Mouse (Mus musculus) kidney, embryonic 15.5 days (tissue): ENCODE results near the gene Slc10a1. TPM values are rescaled to one million over a fixed set of nuclear protein-coding genes. Genes with fewer than 3 reads are reported as not detected.

Experiments
- ATAC-seq: fragments of 200-750 bp; cut with Nextera tagmentation; replicated peaks from 2 replicates; pipeline ENCODE4 v1.8.0; 2017; ENCODE audit warnings: moderate TSS enrichment; ENCODE audit not compliant: low FRiP score
- H3K27ac ChIP-seq: fragments of 300-500 bp; sonication (generic); 2 replicates; pipeline ENCODE4 v1.5.1; 2015; ENCODE audit warnings: mild to moderate bottlenecking, inconsistent platforms
- H3K27me3 ChIP-seq: fragments of 300-500 bp; sonication (generic); 2 replicates; pipeline ENCODE4 v1.6.1; 2015; ENCODE audit warnings: inconsistent platforms
- H3K36me3 ChIP-seq: fragments of 300-500 bp; sonication (generic); 2 replicates; pipeline ENCODE4 v1.6.1; 2015; ENCODE audit warnings: inconsistent platforms
- H3K4me1 ChIP-seq: fragments of 300-500 bp; sonication (generic); 2 replicates; pipeline ENCODE4 v1.6.1; 2015; ENCODE audit warnings: inconsistent platforms
- H3K4me2 ChIP-seq: fragments of 300-500 bp; sonication (generic); 2 replicates; pipeline ENCODE4 v1.6.1; 2015; ENCODE audit warnings: moderate library complexity, mild to moderate bottlenecking, inconsistent platforms
- H3K4me3 ChIP-seq: fragments of 300-500 bp; sonication (generic); replicated peaks from 2 replicates; pipeline ENCODE4 v1.5.1; 2015; ENCODE audit warnings: mild to moderate bottlenecking, inconsistent platforms
- H3K9ac ChIP-seq: fragments of 300-500 bp; sonication (generic); 2 replicates; pipeline ENCODE4 v1.6.1; 2015; ENCODE audit warnings: mild to moderate bottlenecking, inconsistent platforms
- H3K9me3 ChIP-seq: fragments of 300-500 bp; sonication (generic); replicated peaks from 2 replicates; pipeline ENCODE4 v1.6.1; 2016; ENCODE audit warnings: inconsistent platforms
- WGBS: fragments of 180-500 bp; shearing (Covaris S2); methylation state at CpG from one replicate; pipeline ENCODE4 v1.1.7; 2015; ENCODE audit warnings: mixed read lengths; 5-methylcytosine and 5-hydroxymethylcytosine counted together
- polyA plus RNA-seq: library from polyadenylated mRNA; unstranded; fragments of >200 nt; fragmentation: Nextera tagmentation; extraction: Ambion mirVana; gene quantifications from 2 replicates; pipeline ENCODE4 v1.2.1, GENCODE M21; 2015

The Slc10a1 gene
- polyA plus RNA-seq, 1 experiment from 2014 or later = 0.96 TPM

DNA sequence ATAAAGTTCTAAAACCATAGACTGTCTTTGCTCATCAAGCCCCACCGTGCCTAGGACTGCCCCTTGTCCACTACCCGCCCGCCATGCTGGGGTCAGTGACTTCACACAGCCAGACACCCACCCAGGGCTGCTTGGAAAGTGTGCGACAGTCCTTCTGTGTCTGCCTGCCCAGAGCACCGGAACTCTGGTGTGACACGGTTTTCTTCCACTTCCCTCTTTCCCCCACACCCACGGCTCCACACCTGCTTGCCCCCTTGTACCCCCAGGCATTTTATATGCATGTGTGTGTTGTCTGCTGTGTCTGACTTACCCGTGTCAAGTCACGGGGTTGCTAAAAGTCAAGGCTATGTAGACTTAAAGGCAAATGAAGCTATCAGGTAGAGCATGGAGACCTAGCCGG is 23.3 kb upstream of the Slc10a1 start:
- WGBS = 81% methylated on average over 10 of the region's 10 CpGs
- no peak overlapping the region for H3K9ac ChIP-seq
- H3K36me3 ChIP-seq = no peaks in the 10 kb centered on the region
- H3K4me2 ChIP-seq = no peak overlapping the region
- no peaks in the 10 kb centered on the region for H3K9me3 ChIP-seq
- no peaks in the 10 kb centered on the region for H3K4me1 ChIP-seq
- peaks cover 29% of the 10 kb centered on the region for H3K27me3 ChIP-seq
- no peak overlapping the region for H3K27ac ChIP-seq
- no peak for ATAC-seq
- no peak overlapping the region for H3K4me3 ChIP-seq

DNA sequence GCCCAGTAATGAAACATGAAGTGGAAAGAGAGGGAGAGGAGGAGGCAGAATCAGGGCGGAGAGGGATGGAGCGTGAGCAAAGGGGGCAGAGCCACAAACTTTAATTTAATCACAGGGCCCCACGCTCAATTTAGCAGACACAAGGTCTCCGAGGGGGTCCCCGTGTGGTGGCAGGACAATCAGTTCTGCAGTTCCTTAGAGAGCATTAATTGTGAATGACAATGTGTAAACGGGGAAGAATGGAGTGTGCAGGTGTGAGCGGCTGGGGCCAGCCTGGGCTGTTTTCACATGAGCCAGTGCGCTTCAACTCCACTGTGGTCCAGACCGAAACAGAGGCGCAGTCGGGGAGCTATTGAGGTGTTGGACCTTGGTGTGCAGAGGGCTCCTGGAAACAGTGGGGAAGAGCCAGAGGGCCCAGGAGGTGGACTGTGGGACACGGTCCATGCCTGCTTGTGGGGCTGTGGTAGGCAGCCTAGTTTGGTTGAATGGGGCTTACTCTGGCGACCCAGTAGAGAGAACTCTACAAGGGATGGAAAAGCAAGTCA is 22.5 kb upstream of the Slc10a1 start:
- Histone ChIP-seq H3K4me1 (no peaks in the 10 kb centered on the region), H3K9me3 (no peaks in the 10 kb centered on the region), H3K9ac (no peak overlapping the region), H3K4me3 (no peak overlapping the region), H3K27me3 (peaks cover 27% of the 10 kb centered on the region), H3K36me3 (no peaks in the 10 kb centered on the region), H3K27ac (no peak overlapping the region), H3K4me2 (no peak overlapping the region)
- 81% methylated on average over 13 of the region's 13 CpGs for WGBS
- ATAC-seq = no peak

DNA sequence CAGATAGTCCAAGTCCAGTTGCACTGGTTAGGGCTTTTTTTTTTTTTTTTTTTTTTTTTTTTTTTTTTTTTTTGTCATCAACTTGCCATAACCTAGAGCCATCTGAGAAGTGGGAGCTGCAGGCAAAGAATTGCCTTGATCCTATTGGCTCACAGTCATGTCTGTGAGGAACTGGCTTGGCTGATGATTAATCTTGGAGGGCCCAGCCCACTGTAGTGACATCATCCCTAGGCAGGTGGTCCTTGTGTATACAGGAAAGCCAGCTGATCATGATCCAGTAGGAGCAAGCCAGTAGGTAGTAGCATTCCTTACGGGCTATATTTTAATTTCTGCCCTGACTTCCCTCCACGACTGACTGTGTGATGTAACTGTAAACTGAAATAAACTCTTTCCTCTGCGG is 19.8 kb upstream of the Slc10a1 start:
- ATAC-seq = no peak
- Histone ChIP-seq H3K27me3 (peaks cover 32% of the 10 kb centered on the region), H3K9me3 (no peaks in the 10 kb centered on the region), H3K36me3 (no peaks in the 10 kb centered on the region), H3K9ac (no peak overlapping the region), H3K4me3 (no peak overlapping the region), H3K27ac (no peak overlapping the region), H3K4me1 (no peaks in the 10 kb centered on the region), H3K4me2 (no peak overlapping the region)
- 89% methylated on average over 3 of the region's 3 CpGs for WGBS

DNA sequence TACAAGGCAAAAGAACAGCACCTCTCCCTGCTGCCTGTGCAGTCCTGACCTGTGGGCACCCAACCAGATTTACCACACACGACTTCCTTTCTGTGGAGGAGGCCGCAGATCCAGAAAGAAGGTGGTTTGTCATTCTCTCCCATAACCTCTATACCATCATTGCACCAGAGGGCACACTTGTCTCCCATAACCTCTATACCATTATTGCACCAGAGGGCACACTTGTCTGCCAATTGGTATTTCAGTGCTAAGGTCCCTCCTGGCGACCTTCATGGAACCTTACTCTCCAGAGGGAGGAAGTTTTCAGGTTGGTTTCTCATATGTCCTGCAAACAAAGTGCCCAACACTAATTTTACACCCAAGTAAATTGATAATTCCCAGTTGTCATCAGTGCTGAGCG is 18.1 kb upstream of the Slc10a1 start:
- no peak overlapping the region for H3K4me3 ChIP-seq
- H3K36me3 ChIP-seq = no peaks in the 10 kb centered on the region
- H3K4me2 ChIP-seq = no peak overlapping the region
- no peak for ATAC-seq
- peaks cover 29% of the 10 kb centered on the region for H3K27me3 ChIP-seq
- 79% methylated on average over 4 of the region's 4 CpGs for WGBS
- H3K27ac ChIP-seq = no peak overlapping the region
- H3K9me3 ChIP-seq = no peaks in the 10 kb centered on the region
- H3K9ac ChIP-seq = no peak overlapping the region
- H3K4me1 ChIP-seq = no peaks in the 10 kb centered on the region

DNA sequence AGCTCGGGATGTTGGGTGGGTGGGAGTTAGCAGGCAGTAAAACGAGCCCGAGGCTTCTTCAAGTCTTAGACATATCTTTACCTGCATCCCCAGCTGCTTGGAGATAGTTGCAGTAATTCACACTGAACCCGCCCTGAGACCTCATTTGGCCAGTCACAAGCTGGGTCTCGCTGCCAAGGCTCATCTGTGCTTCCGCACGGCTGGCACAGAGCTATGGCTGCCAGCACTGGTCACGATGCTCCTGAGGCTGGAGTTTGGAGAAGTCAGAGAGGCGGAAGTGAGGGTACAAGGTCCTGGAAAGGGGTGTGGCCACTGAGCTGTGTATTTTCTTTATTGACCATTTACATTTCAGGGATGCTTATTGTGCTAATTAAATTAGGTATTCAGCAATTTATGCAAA is 15.2 kb upstream of the Slc10a1 start:
- H3K4me2 ChIP-seq = no peak overlapping the region
- no peak overlapping the region for H3K27ac ChIP-seq
- peaks cover 23% of the 10 kb centered on the region for H3K27me3 ChIP-seq
- WGBS = 64% methylated on average over 9 of the region's 9 CpGs
- H3K4me3 ChIP-seq = no peak overlapping the region
- H3K9ac ChIP-seq = no peak overlapping the region
- ATAC-seq = no peak
- no peaks in the 10 kb centered on the region for H3K36me3 ChIP-seq
- H3K4me1 ChIP-seq = no peaks in the 10 kb centered on the region
- H3K9me3 ChIP-seq = no peaks in the 10 kb centered on the region

DNA sequence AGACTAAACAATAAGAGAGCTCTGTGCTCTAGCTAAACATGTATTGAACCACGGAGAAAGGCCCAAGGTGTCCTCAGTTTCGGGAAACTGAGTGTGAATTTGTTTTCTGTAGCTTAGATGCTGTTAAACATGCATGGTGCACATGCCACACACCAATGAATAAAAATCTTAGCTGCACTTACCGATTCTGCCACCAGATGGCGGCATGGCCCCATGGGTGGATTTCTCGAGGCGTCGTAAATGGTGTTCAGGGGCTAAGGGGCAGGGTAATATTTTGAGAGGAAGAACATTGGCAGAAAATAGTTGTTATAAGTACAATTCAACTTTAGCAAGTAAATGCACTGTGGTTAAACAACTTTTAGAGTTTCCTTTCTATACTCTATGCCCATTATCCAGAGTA is 13.8 kb upstream of the Slc10a1 start:
- WGBS = 3% methylated on average over 7 of the region's 7 CpGs
- H3K36me3 ChIP-seq = no peaks in the 10 kb centered on the region
- no peak overlapping the region for H3K27ac ChIP-seq
- H3K27me3 ChIP-seq = peaks cover 23% of the 10 kb centered on the region
- H3K4me1 ChIP-seq = no peaks in the 10 kb centered on the region
- H3K4me2 ChIP-seq = no peak overlapping the region
- no peaks in the 10 kb centered on the region for H3K9me3 ChIP-seq
- H3K4me3 ChIP-seq = no peak overlapping the region
- H3K9ac ChIP-seq = no peak overlapping the region
- ATAC-seq = no peak

DNA sequence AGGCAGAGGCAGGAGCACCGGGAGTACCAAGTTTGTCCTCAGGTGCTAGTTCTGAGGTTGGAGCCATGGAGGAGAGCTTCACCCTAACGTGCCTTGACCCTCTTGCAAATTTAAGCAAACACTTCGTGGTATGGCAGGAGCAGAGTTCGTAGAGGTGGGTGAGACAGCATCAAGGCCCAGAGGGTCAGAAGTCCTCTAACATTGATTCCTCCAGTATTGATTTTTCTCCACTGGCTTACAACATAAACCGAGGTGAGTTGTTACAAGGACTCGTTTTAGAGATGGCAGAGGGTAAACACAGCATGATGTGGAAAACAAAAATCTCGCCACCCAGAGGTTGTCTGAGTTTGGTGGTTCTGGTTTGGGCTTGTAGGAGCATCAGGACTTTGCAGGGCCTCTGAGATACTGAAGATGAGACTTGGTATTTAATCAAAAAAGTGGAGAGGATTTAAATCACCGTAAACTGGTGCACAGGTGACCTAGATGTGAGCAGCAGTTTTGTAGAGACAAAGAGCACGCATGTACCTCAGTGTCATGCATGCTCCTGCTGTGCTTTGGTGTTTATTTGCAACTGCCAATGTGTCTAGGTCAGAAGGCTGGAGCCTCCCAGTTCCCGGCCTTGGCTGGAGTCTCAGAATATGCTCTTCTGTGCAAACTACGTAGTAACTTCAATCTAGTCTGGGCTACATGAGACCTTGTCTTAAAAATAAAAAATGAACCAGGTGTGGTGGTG is 7.6 kb upstream of the Slc10a1 start:
- Histone ChIP-seq H3K9ac (no peak overlapping the region), H3K27ac (no peak overlapping the region), H3K9me3 (no peaks in the 10 kb centered on the region), H3K4me2 (no peak overlapping the region), H3K27me3 (no peaks in the 10 kb centered on the region), H3K36me3 (no peaks in the 10 kb centered on the region), H3K4me3 (no peak overlapping the region), H3K4me1 (no peaks in the 10 kb centered on the region)
- ATAC-seq = no peak
- 84% methylated on average over 11 of the region's 11 CpGs for WGBS

DNA sequence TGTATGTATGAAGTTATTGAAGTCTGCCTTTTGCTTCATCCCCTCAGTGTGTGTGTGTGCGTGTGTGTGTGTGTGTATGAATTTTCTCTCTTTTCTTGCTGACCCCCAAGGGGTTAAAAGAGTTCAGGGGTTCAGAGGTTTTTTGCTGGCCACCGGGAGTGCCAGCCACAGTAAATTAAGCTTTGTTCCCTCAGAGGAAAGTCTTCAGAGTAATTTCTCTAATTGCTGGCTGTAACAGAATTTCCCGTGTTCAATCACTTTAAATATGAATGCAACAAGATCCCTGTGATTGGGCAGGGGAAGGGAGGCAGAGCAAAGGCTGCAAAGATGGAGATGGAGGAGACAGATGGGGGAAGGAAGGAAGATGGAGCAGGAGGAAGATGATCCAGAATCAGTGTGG is 3.3 kb upstream of the Slc10a1 start:
- Histone ChIP-seq H3K9me3 (no peaks in the 10 kb centered on the region), H3K27ac (no peak overlapping the region), H3K4me3 (no peak overlapping the region), H3K9ac (no peak overlapping the region), H3K36me3 (no peaks in the 10 kb centered on the region), H3K4me1 (no peaks in the 10 kb centered on the region), H3K4me2 (no peak overlapping the region), H3K27me3 (no peaks in the 10 kb centered on the region)
- 20% methylated on average over 3 of the region's 3 CpGs for WGBS
- ATAC-seq = no peak

DNA sequence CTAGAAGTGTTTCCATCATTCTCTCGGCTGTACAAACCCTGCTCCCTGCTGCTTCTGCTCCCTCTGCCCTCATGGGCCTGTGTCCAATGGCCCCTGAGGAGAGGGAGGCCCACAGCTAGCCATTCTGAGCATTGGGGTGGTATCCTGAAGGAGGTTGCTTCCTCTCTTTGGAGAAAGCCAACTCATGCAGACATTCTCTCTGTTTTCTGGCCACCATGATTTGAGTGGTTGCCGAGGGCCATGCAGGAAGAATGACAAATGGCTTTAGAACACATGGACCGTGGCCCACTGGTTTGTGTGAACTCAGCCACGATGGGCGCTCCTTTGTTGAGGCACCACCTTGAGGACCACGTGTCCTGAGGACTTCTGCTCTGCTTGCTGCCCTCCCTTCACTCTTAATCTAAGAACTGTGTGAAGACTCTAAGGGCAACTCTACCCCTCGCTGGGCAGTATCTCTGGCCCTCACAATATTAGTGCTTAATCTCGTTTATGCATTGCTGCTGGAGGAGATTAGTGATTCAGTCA is 1.7 kb upstream of the Slc10a1 start:
- ATAC-seq = no peak
- H3K27ac ChIP-seq = no peak overlapping the region
- 75% methylated on average over 8 of the region's 8 CpGs for WGBS

DNA sequence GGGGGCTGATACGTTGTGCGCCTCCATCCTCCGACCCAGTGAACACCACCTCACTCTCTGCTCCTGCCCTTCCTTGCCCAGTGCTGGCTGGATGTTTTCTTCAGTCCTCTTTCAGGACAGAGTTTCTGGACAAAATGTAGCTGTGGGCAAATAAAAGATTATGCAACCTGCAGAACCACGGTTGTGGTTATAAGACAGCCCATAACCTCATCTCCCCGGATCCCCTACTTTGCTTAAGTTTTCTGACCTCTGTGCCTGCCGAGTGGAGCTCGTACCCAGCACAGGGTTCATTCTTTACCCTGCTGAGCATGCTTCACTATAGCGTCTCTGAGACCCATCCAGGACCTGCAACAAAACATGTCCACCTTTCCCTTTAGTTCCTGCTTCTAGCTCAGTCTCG is 587 bp downstream of the Slc10a1 start:
- Histone ChIP-seq H3K9ac (no peak overlapping the region), H3K36me3 (no peaks in the 10 kb centered on the region), H3K27ac (no peak overlapping the region), H3K4me2 (no peak overlapping the region), H3K9me3 (no peaks in the 10 kb centered on the region), H3K4me1 (no peaks in the 10 kb centered on the region), H3K4me3 (no peak overlapping the region), H3K27me3 (no peaks in the 10 kb centered on the region)
- no peak for ATAC-seq
- 90% methylated on average over 9 of the region's 9 CpGs for WGBS

More for the DNA sequence above, 1.7 kb upstream of the Slc10a1 start:
- no peak overlapping the region for H3K4me3 ChIP-seq
- no peaks in the 10 kb centered on the region for H3K27me3 ChIP-seq
- H3K4me2 ChIP-seq = no peak overlapping the region
- H3K9ac ChIP-seq = no peak overlapping the region
- H3K9me3 ChIP-seq = no peaks in the 10 kb centered on the region
- H3K4me1 ChIP-seq = no peaks in the 10 kb centered on the region
- no peaks in the 10 kb centered on the region for H3K36me3 ChIP-seq

DNA sequence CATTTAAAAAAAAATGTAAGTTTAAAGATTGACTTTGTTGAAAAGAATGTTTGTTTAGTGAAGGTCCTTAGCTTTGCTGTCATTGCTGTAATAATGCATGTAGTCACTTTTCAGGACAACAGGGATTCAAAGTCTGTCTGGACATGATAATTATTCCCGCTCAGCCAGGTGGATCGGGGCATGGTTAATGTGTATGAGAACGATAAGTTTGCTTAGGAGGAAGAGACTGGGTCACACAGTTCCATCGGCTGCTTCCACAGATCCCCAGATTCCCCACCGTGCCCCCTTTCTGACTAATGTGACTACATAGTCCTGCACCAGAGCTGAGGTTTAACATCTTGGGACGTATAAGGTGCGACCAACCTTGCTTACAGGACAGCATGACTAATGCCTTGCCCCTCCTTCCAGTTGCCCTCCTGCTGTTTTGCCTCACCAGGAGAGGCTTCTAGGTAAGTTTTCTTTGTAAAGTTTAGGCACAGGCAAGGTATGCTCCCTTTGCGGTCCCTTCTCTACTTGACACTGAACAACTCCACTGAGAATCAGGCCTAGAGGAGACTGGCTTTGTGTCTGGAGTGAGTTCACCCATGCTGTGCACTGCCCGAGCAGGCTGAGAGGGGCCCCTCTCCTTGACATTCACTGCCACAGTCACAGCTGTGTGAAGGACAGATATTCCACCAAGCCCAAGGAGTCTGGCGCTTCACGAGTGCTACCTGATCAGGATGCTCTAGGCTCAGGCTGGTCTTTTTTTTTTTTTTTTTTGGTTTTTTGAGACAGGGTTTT is 2.3 kb downstream of the Slc10a1 start:
- H3K4me1 ChIP-seq = no peaks in the 10 kb centered on the region
- H3K9me3 ChIP-seq = no peaks in the 10 kb centered on the region
- 0 out of 2 replicates have a peak, but pooled peaks have one; percentile 46 for ATAC-seq
- H3K27me3 ChIP-seq = no peaks in the 10 kb centered on the region
- peak overlapping the region; percentile 41; the same call in 1 of the 2 replicates for H3K27ac ChIP-seq
- 67% methylated on average over 11 of the region's 11 CpGs for WGBS
- no peak overlapping the region for H3K4me2 ChIP-seq
- H3K4me3 ChIP-seq = no peak overlapping the region
- 0 out of 2 replicates have a peak, but pooled peaks cover 4% of the 10 kb centered on the region for H3K36me3 ChIP-seq
- H3K9ac ChIP-seq = no peak overlapping the region

DNA sequence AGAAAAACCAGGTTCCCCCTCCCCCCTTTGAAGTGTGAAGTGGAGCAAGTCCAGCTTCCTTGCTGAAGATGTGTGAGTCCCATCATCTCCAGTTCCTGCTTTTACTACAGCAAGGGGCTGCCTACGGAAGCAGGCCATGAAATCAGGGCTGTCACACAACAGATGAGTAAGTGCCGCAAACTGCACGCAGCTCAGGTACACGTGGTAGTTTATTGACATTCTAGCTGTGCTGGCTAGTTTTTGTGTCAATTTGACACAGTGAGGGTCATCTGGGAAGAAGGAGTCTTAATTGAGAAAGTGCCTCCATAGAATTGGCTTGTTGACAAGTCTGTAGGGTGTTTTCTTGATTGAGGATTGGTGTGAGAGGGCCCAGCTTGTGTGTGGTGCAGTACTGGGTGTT is 5.9 kb downstream of the Slc10a1 start:
- no peaks in the 10 kb centered on the region for H3K9me3 ChIP-seq
- no peaks in the 10 kb centered on the region for H3K4me1 ChIP-seq
- ATAC-seq = no peak
- no peaks in the 10 kb centered on the region for H3K27me3 ChIP-seq
- 62% methylated on average over 4 of the region's 4 CpGs for WGBS
- H3K4me2 ChIP-seq = no peak overlapping the region
- H3K27ac ChIP-seq = no peak overlapping the region
- H3K4me3 ChIP-seq = no peak overlapping the region
- H3K36me3 ChIP-seq = peaks cover 35% of the 10 kb centered on the region
- no peak overlapping the region for H3K9ac ChIP-seq
